Mouse (Mus musculus): ENCODE results near the gene Olfr91.

Olfr91 gene

GRCm38 (mm10) chr17:37056957-37057356 lies 41.1 kb downstream of the Olfr91 start:
- no peak for DNase-seq

DNA sequence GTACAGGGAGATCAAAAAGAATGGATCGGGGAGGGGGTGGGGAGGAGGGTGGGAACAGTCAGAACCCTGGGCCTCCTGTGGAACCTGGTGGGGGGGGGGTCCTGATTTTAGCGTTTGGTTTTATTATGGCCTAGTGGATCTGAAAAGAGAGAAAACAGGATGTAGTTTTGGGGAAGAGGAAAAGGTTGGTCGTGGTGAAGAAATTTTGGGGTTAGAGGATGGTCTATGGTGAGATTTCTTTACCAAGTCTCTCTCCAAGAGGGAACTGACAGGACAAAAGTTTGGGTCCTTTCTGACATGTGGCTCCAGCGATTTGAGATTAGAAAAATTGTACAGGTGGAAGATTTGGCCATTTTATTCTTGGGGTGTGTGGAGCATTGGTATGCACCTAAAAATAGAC lies 46.3 kb downstream of the Olfr91 start:
- no peak for DNase-seq

- DNase-seq, result no peak
Measured at GRCm38 (mm10) chr17:37050876-37051275, 47.2 kb downstream of the Olfr91 start.

DNA sequence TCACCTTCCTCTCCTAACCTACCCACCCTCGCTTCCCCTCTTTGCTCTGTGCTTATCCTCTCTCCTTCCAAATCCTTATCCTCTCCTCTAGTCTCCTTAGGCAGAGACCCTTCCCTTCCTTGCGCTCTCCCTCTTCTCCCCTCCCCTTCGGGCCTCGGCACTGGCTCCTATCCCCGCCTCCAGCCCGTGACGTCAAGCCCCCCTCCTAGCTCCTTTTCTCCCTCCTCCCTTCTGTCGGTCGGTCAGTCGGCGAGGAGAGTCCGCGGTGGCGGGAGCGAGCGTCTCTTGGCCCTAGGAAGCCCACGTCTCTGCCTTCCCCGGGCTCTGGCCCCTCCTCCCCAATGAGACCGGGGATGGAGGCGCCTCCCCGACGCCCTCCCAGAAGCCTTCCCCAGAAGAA lies 47.7 kb downstream of the Olfr91 start:
- DNase-seq, result peak; percentile 84

DNA sequence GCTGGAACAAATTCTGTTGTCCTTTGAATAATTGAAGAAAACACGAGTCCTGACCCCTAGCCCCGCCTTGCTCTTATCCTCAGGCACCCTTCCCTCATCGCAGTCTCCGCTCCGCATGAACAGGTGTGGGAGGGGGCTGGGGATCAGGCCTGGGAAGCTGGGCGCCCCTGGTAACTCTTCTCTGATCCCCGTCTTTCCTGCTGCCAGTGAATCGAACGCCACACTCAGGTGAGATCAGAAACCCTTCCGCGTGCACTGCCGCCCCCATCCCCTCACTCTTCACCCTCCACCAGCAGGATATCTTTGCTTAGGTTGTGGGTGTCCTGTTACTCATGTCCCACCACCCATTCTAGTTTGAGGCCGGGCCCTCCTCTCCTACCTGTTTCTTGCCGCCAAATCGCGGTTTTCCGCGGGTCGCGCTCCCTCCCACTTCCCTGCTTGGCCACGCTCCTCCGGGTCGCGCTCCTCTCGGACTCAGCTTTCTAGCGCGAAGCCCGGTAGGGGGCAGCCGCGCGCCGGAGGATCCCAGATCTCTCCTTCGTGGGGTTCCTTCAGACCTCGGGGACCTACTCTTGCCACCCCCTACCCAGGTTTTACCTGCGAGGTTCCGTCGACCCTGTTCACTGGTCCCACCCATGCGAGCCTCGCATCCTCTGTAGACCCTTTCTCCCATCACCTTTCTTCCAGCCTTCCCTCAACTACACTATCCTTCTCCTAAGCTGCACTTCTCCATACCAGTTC lies 48.3 kb downstream of the Olfr91 start:
- peak; percentile 76 for DNase-seq

GRCm38 (mm10) chr17:37048383-37048782 lies 49.7 kb downstream of the Olfr91 start:
- DNase-seq, result no peak

GRCm38 (mm10) chr17:37047981-37048380 lies 50.1 kb downstream of the Olfr91 start:
- no peak for DNase-seq

- no peak for DNase-seq
Measured at GRCm38 (mm10) chr17:37047332-37047976, 50.6 kb downstream of the Olfr91 start.

GRCm38 (mm10) chr17:37046312-37047112 lies 51.6 kb downstream of the Olfr91 start:
- DNase-seq, result peak; percentile 65

DNA sequence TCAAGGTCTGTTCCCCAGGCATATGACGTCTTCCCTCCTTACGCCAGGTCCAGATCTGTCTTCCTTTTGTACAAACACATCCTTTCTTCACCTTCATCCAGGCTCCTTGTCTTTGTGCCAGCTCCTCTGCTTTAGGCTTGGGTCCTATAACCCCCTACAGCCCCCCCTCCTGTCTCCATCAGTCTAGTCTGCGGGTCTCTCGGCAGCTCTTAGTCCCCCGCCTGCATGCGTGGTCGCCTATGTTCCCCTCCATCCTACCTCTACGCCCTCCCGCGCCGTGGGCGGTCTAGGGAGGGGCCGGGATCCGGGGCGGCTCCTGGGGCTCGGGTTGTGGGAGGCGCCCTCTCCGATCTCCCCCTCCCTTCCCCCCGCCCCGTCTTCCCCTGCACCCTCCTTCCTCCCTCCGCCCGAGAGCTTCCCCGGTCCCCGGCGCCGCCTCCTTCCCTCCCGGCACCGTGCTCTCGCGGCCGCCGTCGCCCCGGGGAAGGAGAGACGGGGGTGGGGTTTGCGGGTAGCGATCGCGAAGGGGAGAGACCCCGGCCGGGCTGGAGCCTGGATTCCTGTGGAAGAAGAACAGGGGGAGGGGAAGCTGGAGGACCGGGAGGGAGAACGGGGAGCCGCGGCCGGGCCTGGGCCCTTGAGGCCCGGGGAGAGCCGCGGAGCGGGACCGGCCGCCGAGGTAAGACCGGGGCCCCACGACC lies 52.3 kb downstream of the Olfr91 start, which contains the start of gene Gabbr1:
Gene Gabbr1, plus strand, starts transcription at position 356 of the 701 bp plus-strand sequence.
- DNase-seq, result peak; percentile 85

DNA sequence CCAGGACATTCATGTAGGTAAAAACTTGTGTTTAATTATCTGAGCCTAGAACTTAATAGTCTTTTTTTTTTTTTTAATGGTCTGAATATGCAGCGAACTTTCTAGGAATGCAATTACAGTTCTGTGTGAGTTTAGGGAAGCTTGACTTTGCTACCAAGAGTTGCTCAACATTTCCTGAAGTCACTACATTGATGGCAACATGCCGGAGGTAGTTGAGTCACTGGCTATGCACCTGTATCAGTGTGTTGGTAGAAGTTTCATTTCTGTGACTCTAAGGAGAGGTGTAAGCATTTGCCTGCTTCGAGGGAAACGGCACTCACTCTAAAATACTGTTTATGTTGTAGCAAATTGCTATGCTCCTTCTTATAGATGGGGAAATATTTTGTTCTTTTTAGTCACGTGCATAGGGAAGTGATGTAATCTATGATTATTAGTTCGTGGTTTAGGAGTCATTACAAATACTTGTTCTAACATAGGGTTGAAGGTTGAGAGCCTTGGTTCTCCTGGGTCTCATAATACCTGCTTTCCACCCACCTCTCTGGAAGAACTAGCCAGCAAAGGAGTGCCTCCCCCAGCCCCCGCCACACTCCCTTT lies 53.3 kb downstream of the Olfr91 start:
- DNase-seq, result peak; percentile 28
